Mouse (Mus musculus) liver, adult 2 months (tissue): Measurements from ENCODE around the gene Chac1. TPM values are rescaled to one million over a fixed set of nuclear protein-coding genes. Genes with fewer than 3 reads are reported as not detected.

Experiments used
- DNase-seq: peaks from one replicate; pipeline ENCODE4 v3.0.0-alpha.2; 2011; ENCODE audit warnings: low read depth, low spot score; ENCODE audit errors: extremely low read depth
- H3K27ac ChIP-seq: fragments of 200-500 bp; replicated peaks from 2 replicates; pipeline ENCODE4 v1.5.1; 2012; ENCODE audit warnings: low read depth, mild to moderate bottlenecking, control low read depth, inconsistent platforms, low read length; ENCODE audit not compliant: insufficient read depth
- H3K27me3 ChIP-seq: fragments of 200-500 bp; 2 replicates; pipeline ENCODE4 v1.6.1; 2012; ENCODE audit warnings: mild to moderate bottlenecking, moderate library complexity, low read length, inconsistent platforms; ENCODE audit not compliant: control insufficient read depth, insufficient read depth
- H3K36me3 ChIP-seq: fragments of 200-500 bp; 2 replicates; pipeline ENCODE4 v1.6.1; 2012; ENCODE audit warnings: low read length, inconsistent platforms; ENCODE audit not compliant: control insufficient read depth, insufficient read depth
- H3K4me1 ChIP-seq: fragments of 200-500 bp; 2 replicates; pipeline ENCODE4 v1.6.1; 2011; ENCODE audit warnings: low read length; ENCODE audit not compliant: control insufficient read depth, insufficient read depth
- H3K4me3 ChIP-seq: fragments of 200-500 bp; 2 replicates; pipeline ENCODE4 v1.5.1; 2011; ENCODE audit warnings: low read depth, mild to moderate bottlenecking, control low read depth, low read length, moderate library complexity; ENCODE audit not compliant: insufficient read depth
- H3K79me2 ChIP-seq: fragments of 200-500 bp; 2 replicates; pipeline ENCODE4 v1.6.1; 2012; ENCODE audit warnings: inconsistent platforms, mild to moderate bottlenecking, low read length, moderate library complexity; ENCODE audit not compliant: control insufficient read depth, insufficient read depth
- H3K9ac ChIP-seq: fragments of 200-500 bp; 2 replicates; pipeline ENCODE4 v1.6.1; 2012; ENCODE audit warnings: low read depth, mild to moderate bottlenecking, control low read depth, inconsistent platforms, low read length
- CTCF ChIP-seq: fragments of 200-500 bp; IDR thresholded peaks from 2 replicates; pipeline ENCODE4 v1.5.1; 2011; ENCODE audit warnings: low read depth, low read length, control low read depth
- POLR2A ChIP-seq: fragments of 200-500 bp; IDR thresholded peaks from 2 replicates; pipeline ENCODE4 v1.6.1; 2011; ENCODE audit warnings: low read length, control low read depth; ENCODE audit not compliant: insufficient read depth; ENCODE audit errors: extremely low read depth
- WGBS: fragments of 180-500 bp; shearing (Covaris S2); methylation state at CpG from one replicate; pipeline ENCODE4 v1.1.7; 2018; 5-methylcytosine and 5-hydroxymethylcytosine counted together
- polyA plus RNA-seq: library from polyadenylated mRNA; depleted of rRNA; stranded (reverse); fragments of >200 nt; gene quantifications from 2 replicates; pipeline ENCODE4 v1.2.3, GENCODE M21; 2012; rRNA removed
- total RNA-seq: library from RNA; depleted of rRNA; stranded (reverse); fragments of >200 nt; gene quantifications from 2 replicates; pipeline ENCODE4 v1.2.3, GENCODE M21; 2014; rRNA removed

Gene Chac1
- total RNA-seq (3.2 and 5.5 TPM in 2 replicates), polyA plus RNA-seq (4.1 and 6.1 TPM in 2 replicates)

DNA sequence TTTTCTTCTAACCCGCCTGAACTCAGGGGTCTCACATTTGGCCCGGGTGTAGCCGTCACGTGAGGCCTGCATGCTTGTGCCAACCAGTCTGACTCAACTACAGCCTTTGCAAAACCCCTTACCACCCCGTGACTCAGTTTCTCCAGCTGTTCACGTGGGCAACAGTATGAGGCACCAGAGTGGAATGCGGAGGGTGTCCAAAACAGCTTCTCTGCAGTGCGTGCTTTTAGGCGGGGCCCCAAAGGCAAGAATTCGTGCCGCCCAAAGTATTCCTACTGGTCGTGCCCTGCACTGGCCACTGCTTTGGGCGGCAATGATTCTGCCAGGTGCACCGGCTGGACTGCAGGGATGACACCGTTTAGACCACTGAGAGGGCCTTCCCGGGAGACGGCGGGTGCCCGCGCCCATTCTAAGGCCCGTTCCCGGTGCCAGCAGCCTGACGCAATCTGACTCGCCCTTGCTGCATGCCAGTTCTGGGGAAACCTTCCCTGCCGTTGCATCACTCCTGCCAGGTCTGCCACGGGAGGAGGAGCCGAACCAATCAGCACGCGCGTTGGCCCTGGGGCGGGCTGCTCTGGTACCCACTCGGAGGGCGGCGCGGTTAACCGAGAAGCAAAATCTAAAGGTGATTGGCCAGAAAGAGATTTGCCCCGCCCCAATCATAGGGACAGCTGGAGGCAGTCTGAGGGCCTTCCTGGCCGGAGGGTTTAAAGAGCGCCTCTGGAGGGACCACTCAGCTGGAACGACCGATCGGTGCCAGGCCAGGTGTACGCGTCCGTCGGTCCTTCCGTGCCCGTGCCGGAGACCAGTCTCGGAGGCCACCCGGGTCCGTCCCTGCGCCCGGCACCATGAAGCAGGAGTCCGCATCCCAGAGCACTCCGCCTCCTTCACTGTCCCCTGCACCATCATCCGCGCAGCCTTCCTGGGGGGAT is at the start of gene Chac1:
Gene Chac1 (plus strand): TSS at position 675 of the 932 bp plus-strand sequence.
- peak within 1 kb of the TSS; percentile 81 for H3K27ac ChIP-seq
- TF ChIP-seq CTCF (no peak), POLR2A (peak; percentile 91)
- peaks cover 14% of the 10 kb centered on the region for H3K4me1 ChIP-seq
- no peaks in the 10 kb centered on the region for H3K27me3 ChIP-seq
- peak; percentile 92 for DNase-seq
- H3K79me2 ChIP-seq, result 0 out of 2 replicates have a peak, but pooled peaks cover 4% of the 10 kb centered on the region
- WGBS, result 6% methylated on average over 58 of the region's 58 CpGs
- peak within 1 kb of the TSS; percentile 87 for H3K4me3 ChIP-seq
- no peaks in the 10 kb centered on the region; the same call in 1 of the 2 replicates for H3K36me3 ChIP-seq
- H3K9ac ChIP-seq, result peak within 1 kb of the TSS; percentile 94

- TF ChIP-seq CTCF, result no peak
- no peak for TF ChIP-seq POLR2A
- Histone ChIP-seq H3K27me3 (no peaks in the 10 kb centered on the region), H3K36me3 (no peaks in the 10 kb centered on the region), H3K9ac (no peak overlapping the region), H3K27ac (no peak overlapping the region), H3K4me1 (no peaks in the 10 kb centered on the region; the same call in 1 of the 2 replicates), H3K79me2 (no peaks in the 10 kb centered on the region), H3K4me3 (no peak overlapping the region)
- no peak for DNase-seq
- 41% methylated on average over 6 of the region's 6 CpGs for WGBS
Observed at GRCm38 (mm10) chr2:119302876-119303275, 48.2 kb upstream of the Chac1 start.

GRCm38 (mm10) chr2:119304391-119304790 is 46.6 kb upstream of the Chac1 start:
- Histone ChIP-seq H3K9ac (no peak overlapping the region), H3K79me2 (no peaks in the 10 kb centered on the region), H3K4me1 (no peaks in the 10 kb centered on the region; the same call in 1 of the 2 replicates), H3K36me3 (no peaks in the 10 kb centered on the region), H3K4me3 (no peak overlapping the region), H3K27ac (no peak overlapping the region), H3K27me3 (no peaks in the 10 kb centered on the region)
- DNase-seq, result no peak
- 75% methylated on average over 3 of the region's 3 CpGs for WGBS
- TF ChIP-seq CTCF, result no peak

DNA sequence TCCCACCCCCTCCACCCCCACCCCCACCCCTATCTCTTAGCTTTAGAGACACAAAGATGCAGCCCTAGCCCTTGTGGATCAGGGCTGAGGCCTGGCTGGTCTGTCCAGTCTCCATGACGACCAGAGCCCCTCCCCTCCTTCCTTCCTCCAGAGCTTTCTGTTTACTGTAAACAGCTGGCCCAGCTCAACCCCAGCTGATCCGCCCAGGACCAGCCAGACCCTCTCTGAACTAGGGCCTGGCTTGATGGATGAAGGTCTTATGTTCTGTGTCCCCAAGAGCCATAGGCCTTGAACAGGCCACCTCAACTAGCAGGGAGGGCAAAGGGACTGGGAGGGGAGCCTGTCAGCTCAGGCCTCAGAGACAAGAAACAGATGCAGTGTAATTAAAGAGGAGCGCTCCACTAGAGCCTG is 46.2 kb upstream of the Chac1 start:
- no peaks in the 10 kb centered on the region; the same call in 1 of the 2 replicates for H3K4me1 ChIP-seq
- H3K9ac ChIP-seq, result no peak overlapping the region
- TF ChIP-seq POLR2A (no peak), CTCF (no peak)
- H3K79me2 ChIP-seq, result no peaks in the 10 kb centered on the region
- peak; percentile 37 for DNase-seq
- 76% methylated on average over 3 of the region's 3 CpGs for WGBS
- H3K36me3 ChIP-seq, result no peaks in the 10 kb centered on the region
- H3K27ac ChIP-seq, result peak overlapping the region; percentile 17; the same call in 1 of the 2 replicates
- no peaks in the 10 kb centered on the region for H3K27me3 ChIP-seq
- H3K4me3 ChIP-seq, result no peak overlapping the region

DNA sequence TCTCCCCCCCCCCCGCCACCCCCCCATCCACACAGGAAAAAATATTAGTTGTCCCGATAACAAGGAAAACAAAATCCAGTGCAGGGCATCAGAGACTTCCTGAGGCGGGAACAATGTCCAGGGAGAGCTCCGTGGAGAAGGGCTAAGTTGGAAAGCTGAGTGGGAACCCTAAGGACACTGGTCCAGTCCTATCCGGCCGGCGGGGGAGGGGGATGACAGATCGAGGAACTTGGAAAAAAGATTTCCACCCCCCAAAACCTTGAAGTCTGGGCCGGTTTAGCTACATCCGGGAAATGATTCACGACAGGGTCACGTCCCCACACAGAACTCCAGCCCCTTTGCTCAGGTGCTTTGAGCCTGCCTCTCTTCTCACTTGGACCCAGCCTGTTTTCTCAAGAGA is 39.5 kb upstream of the Chac1 start:
- 59% methylated on average over 12 of the region's 12 CpGs for WGBS
- Histone ChIP-seq H3K4me1 (peaks cover 7% of the 10 kb centered on the region), H3K27me3 (no peaks in the 10 kb centered on the region), H3K9ac (no peak overlapping the region), H3K27ac (peak overlapping the region; percentile 54), H3K36me3 (no peaks in the 10 kb centered on the region), H3K79me2 (no peaks in the 10 kb centered on the region), H3K4me3 (no peak overlapping the region)
- TF ChIP-seq POLR2A (no peak), CTCF (no peak)
- no peak for DNase-seq
